Mouse (Mus musculus) neutrophil, adult 59 days (primary cell): ENCODE data around the gene Kifc5b. TPM values are rescaled to one million over a fixed set of nuclear protein-coding genes. Genes with fewer than 3 reads are reported as not detected.

Experiments
- total RNA-seq, 2 experiments: library from RNA; stranded (reverse); gene quantifications; 1 replicate in 1 of 2; 2 replicates in 1 of 2; pipeline ENCODE4 v1.2.4; 2023

Kifc5b gene
- total RNA-seq = 10 to 100 TPM; 15.5 to 16.1 TPM

DNA sequence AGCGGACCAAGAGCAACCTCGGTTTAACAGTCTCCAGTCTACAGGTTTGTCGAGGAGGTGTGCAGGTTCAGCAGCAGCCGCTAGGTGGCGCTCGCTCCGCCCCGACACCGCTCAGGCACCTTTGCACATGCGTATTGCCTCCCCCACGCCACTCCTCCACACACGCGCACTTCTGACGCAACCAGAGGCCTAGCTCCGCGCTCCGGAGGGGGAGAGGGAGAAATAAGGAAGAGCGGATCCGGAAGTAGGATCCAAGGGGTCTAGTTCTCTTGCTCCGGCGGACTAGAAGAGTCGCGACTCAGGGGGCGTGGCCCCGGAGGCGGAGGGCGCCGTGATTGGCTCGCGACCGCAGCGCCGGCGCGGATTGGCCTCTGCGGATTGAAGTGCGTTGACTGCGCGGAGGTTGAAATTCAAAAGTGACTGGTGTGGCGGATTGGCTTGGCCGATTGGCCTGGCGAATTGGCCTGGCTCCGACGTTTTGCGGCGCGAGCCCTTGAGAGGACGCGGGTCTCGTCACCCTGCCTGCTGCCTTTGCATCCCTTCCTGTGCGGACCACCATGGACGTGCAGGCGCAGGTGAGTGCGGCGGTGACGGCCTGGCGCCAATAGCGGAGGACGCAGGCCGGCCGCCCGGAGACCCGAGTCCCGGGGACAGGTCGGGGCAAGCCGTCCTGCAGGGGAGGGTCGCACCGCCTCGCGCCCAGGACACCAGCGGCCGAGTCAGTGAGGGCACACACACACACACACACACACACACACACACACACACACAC lies at the start of gene Kifc5b:
Gene Kifc5b, plus strand, starts transcription at position 381 of the 772 bp plus-strand sequence.

DNA sequence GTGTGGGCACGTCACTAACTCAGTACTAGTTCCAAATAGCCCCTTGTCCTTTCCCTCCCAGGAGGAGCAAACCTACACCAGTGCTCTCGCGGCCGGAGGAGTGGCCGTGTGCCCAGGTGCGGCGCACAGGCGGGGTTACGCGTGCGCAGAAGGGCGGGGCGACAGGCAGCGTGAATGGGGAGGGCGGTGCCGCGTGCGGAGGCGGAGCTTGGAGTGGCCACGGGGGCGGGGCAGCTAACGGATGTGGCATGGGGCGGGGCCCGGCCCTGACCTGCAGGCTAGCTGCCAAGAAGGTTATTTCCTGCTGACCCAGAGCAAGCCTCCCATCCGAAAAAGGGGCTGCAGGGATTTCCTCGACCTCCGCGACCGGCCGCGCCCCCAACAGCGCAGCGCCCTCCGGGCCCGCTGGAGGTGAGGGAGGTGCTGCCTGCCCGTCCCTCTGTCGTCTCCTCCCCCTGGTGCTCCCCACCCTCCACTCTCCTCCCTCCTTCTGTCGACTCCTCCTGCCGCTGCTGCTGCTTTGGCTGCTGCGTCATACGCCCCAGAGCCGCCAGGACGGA lies 16.0 kb downstream of the Kifc5b start, which contains the start of gene Phf1:
Gene Phf1, plus strand, starts transcription at position 214 of the 560 bp plus-strand sequence.

DNA sequence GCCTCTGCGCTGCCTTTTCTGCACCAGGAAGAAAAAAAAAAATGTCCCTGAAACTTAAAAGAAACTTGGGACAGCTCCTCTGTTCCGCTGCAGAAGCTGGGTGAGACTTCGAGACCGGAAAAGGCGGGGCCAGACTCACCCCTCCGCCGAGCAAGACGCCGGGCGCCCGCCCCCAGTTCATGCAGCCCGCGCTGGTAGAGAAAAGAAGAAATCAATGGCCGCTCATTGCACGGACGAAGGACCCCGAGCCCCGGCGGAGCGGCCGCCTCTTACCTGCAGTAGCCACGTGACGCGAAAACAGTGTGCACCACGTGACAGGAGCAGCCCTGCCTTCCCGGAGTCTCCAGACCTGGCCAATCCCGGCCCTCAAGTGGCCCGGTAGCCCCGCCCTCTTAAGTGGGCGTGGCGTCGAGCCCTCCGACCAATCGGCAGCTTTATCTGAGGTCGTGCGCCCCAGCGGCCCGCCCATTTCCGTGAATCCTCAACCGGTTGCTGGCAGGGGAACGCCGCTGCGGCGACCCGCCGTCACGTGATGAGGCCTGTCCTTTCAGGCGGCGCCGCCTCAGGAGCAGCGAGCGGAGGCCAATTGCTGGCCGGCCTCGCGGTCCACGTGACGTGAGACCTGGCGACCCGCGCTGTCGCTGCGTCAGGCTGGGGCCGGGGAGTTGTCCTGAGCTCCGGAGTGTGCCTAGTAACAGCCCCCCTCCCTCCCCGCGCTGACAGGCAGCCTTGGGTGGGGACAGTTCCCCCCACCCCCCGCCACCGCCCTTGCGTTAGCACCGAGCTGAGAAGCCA lies 22.5 kb downstream of the Kifc5b start, which contains the start of gene Cuta:
Gene Cuta, minus strand, starts transcription at position 392 of the 795 bp plus-strand sequence.

DNA sequence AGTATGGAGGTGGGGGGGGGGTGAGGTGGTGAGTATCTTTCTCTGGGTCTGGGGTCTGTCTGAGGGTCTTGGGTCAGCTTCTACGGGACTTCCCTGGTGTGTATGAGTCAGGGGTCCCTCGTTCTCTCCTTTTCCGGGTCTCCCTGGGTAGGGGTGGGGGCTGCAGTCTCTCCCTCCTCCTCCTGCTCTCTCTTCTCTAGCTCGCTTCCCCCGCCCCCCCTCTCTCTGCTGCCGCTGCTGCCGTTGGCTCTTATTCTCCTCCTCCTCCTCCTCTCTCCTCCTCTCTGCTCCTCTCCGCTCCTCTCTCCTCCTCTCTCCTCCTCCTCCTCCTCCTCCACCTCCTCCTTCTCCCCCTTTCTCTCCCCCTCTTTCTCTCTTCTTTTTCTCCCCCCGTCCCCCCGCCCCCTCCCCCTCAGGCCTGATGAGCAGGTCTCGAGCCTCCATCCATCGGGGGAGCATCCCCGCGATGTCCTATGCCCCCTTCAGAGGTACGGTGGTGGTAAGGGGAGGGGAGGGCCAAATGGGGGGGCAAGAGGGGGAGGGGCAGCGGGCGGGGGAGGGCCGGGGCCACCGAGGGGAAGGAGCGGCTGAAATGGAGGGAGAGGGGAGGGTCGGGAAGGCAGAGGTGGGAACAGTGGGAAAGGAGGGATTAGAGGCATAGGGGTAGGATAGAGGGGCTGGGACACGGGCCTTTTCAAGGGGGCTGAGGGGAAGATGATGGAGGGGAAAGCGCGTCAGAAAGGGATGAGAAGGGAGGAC lies 24.3 kb downstream of the Kifc5b start, which contains the start of gene Syngap1:
Gene Syngap1, plus strand, starts transcription at position 223 of the 759 bp plus-strand sequence.

DNA sequence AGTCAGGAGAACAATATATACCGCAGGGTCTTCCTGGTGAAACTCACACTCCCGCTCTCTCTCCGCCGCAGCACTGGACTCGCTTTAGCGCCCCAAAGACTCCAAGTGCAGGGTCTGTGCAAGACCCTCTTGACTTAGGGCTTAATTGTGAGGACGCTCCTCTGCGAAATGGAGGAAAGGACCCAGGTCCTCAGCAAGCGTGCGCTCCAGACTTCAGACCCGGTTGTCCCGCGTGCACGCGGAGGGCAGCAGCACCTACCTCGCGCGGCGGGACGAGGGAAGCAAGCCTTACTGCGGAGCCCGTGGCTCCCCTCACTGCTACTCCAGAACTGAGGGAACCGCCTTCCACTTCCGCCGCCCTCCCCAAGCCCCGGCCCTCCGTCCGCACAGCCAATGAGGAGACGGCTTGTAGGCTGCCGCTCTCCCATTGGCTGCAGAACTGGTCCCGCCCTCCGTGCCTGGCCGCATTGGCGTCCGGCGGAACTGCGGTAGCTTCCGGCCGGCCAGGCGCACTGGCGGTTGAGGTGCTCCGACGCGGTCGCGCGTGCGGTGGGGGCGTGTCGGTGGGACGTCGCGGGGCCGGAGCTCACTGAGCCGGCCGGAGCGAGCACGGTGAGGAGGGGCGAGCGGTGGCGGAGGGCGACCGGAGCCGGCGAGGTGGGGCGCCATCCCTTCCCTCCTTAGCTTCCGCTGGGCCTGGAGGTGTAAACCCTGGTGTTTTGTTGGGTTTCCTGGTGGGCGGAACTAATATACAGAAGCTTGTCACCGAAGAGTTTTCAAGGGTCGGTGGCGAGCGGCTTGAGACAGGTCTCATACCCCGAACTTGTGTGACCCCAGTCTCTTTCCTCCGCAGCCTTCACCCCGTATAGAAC lies 56.0 kb downstream of the Kifc5b start, which contains the start of gene Zbtb9:
Gene Zbtb9, plus strand, starts transcription at position 465 of the 872 bp plus-strand sequence.

Other genes starting within 250 kb of the Kifc5b start
- gene Crebrf, start 201.4 kb upstream of the Kifc5b start, total RNA-seq = 10 to 100 TPM; 51.9 to 55.9 TPM
- 10 to 100 TPM; 13.7 to 15.9 TPM for gene Bnip1, start 136.0 kb upstream of the Kifc5b start, total RNA-seq
- gene Nkx2-5, start 72.1 kb upstream of the Kifc5b start, total RNA-seq = not detected
- 10 to 100 TPM; 63.4 to 68.4 TPM for gene Phf1, start 16.0 kb downstream of the Kifc5b start, total RNA-seq
- gene Cuta, start 22.5 kb downstream of the Kifc5b start, total RNA-seq = 10 to 100 TPM; 57.1 to 73.2 TPM
- gene Syngap1, start 24.2 kb downstream of the Kifc5b start, total RNA-seq = 1 to 10 TPM; 2.3 to 2.6 TPM
- 10 to 100 TPM; 10.5 to 14.8 TPM for gene Zbtb9, start 56.1 kb downstream of the Kifc5b start, total RNA-seq
- 10 to 100 TPM; 71.5 to 74.4 TPM for gene Bak1, start 111.9 kb downstream of the Kifc5b start, total RNA-seq
- 1 to 10 TPM; 5.9 to 8.3 TPM for gene Itpr3, start 140.2 kb downstream of the Kifc5b start, total RNA-seq
- gene Uqcc2, start 216.8 kb downstream of the Kifc5b start, total RNA-seq = 10 to 100 TPM; 33.5 to 34.5 TPM